21 mouse cellular contexts compared by ENCODE assay signal in genomic region chr3:115892341-115892740, GRCm38 (mm10).
"Had no signal": no experiment of that assay in that cellular context is flagged by ENCODE, and none has a peak within 500 bp of the region (broad histone marks: within the 10 kb centered on the region; RNA-seq: fewer than 3 reads in every experiment).

No protein-coding gene starts in this region.

- DNase-seq: kidney, adult 11 months; kidney, adult 8-10 months; kidney, postnatal 10 days; kidney, postnatal 36 days; layer of hippocampus, adult 9-11 months; liver; lung, adult 18-20 months; lung, postnatal 10 days; lung, postnatal 36 days; right cerebral cortex, adult 18-20 months; thymus, adult 18-20 months; thymus, postnatal 36 days had no signal

- H3K9ac ChIP-seq: kidney, embryonic 15.5 days; limb, embryonic 13.5 days; liver, embryonic 12.5 days; liver, embryonic 15.5 days; lung, embryonic 15.5 days; midbrain, embryonic 12.5 days; neural tube, embryonic 13.5 days had no signal

- H3K4me3 ChIP-seq: kidney, embryonic 15.5 days; layer of hippocampus, adult 2 months; limb, embryonic 10.5 days; limb, embryonic 13.5 days; liver, embryonic 12.5 days; liver, embryonic 15.5 days; lung, embryonic 15.5 days; midbrain, embryonic 12.5 days; neural tube, embryonic 13.5 days had no signal

- H3K27me3 ChIP-seq: kidney, embryonic 15.5 days; limb, embryonic 13.5 days; liver, embryonic 12.5 days; liver, embryonic 15.5 days; lung, embryonic 15.5 days; midbrain, embryonic 12.5 days; neural tube, embryonic 13.5 days had no signal

- H3K9me3 ChIP-seq: kidney, embryonic 15.5 days; limb, embryonic 10.5 days; limb, embryonic 13.5 days; liver, embryonic 12.5 days; liver, embryonic 15.5 days; lung, embryonic 15.5 days; midbrain, embryonic 12.5 days; neural tube, embryonic 13.5 days had no signal

- ATAC-seq: liver, embryonic 12.5 days had no signal

- H3K27ac ChIP-seq: kidney, embryonic 15.5 days; layer of hippocampus, adult 2 months; limb, embryonic 10.5 days; limb, embryonic 13.5 days; liver, embryonic 12.5 days; liver, embryonic 15.5 days; lung, embryonic 15.5 days; midbrain, embryonic 12.5 days; neural tube, embryonic 13.5 days had no signal

- H3K4me2 ChIP-seq: kidney, embryonic 15.5 days; limb, embryonic 13.5 days; liver, embryonic 12.5 days; liver, embryonic 15.5 days; lung, embryonic 15.5 days; midbrain, embryonic 12.5 days; neural tube, embryonic 13.5 days had no signal
